Mouse (Mus musculus) MEL (cell line): ENCODE measurements at regions not wholly inside any gene's neighbourhood (a gene's known extent, or its start where the extent isn't known, plus 50 kb on each side); places are given as distances from the start of the nearest gene placed in this dataset.

Source experiments
- DNase-seq: peaks from one replicate; pipeline ENCODE4 v3.0.0; 2011; ENCODE audit warnings: low read depth, low spot score
- H3K27ac ChIP-seq: 2 replicates; pipeline ENCODE4 v1.5.1; 2012; ENCODE audit warnings: low read depth, mild to moderate bottlenecking, control low read depth, low read length, moderate library complexity; ENCODE audit not compliant: control insufficient read depth
- H3K27me3 ChIP-seq, 2 experiments: fragments of 150-350 bp in 1 of 2; sonication (generic) in 1 of 2; 2 replicates each; pipeline ENCODE4 v1.6.1; 2012; ENCODE audit warnings: low read length in 2 of 2, mild to moderate bottlenecking in 2 of 2, improper control_type of control experiment in 1 of 2, moderate library complexity in 1 of 2; ENCODE audit not compliant: insufficient read depth in 2 of 2, control insufficient read depth in 1 of 2
- H3K36me3 ChIP-seq, 2 experiments: 2 replicates each; pipeline ENCODE4 v1.6.1; 2012 to 2014; ENCODE audit warnings: low read length in 2 of 2, improper control_type of control experiment in 1 of 2, inconsistent platforms in 1 of 2, mild to moderate bottlenecking in 1 of 2; ENCODE audit not compliant: insufficient read depth in 2 of 2, control insufficient read depth in 1 of 2
- H3K4me1 ChIP-seq, 2 experiments: fragments of 150-350 bp in 1 of 2; sonication (generic) in 1 of 2; 2 replicates each; pipeline ENCODE4 v1.6.1; 2012; ENCODE audit warnings: low read length in 2 of 2, improper control_type of control experiment in 1 of 2, mild to moderate bottlenecking in 1 of 2; ENCODE audit not compliant: insufficient read depth in 2 of 2, control insufficient read depth in 1 of 2
- H3K4me3 ChIP-seq, 2 experiments: fragments of 150-350 bp in 1 of 2; sonication (generic) in 1 of 2; 2 replicates each; pipeline ENCODE4 v1.5.1; 2012; ENCODE audit warnings: low read depth in 2 of 2, low read length in 2 of 2, mild to moderate bottlenecking in 2 of 2, moderate library complexity in 2 of 2, control low read depth in 1 of 2, improper control_type of control experiment in 1 of 2; ENCODE audit not compliant: control insufficient read depth in 1 of 2, insufficient read depth in 1 of 2
- H3K79me2 ChIP-seq: 2 replicates; pipeline ENCODE4 v1.6.1; 2012; ENCODE audit warnings: mild to moderate bottlenecking, low read length, moderate library complexity; ENCODE audit not compliant: control insufficient read depth, poor library complexity, insufficient read depth
- H3K9ac ChIP-seq: 2 replicates; pipeline ENCODE4 v1.6.1; 2012; ENCODE audit warnings: low read depth, mild to moderate bottlenecking, control low read depth, low read length, moderate library complexity; ENCODE audit not compliant: control insufficient read depth, poor library complexity, severe bottlenecking
- H3K9me3 ChIP-seq: fragments of 150-350 bp; sonication (generic); replicated peaks from 2 replicates; pipeline ENCODE4 v1.6.1; 2012; ENCODE audit warnings: mild to moderate bottlenecking, low read length, improper control_type of control experiment, moderate library complexity; ENCODE audit not compliant: insufficient read depth
- E2F4 ChIP-seq: IDR thresholded peaks from 2 replicates; pipeline ENCODE4 v1.6.1; 2011; ENCODE audit warnings: low read depth, low read length, improper control_type of control experiment, borderline replicate concordance
- EP300 ChIP-seq, 2 experiments: IDR thresholded peaks; 2 replicates each; pipeline ENCODE4 v1.6.1; 2011; ENCODE audit warnings: improper control_type of control experiment in 2 of 2, low read length in 2 of 2, low read depth in 1 of 2, mild to moderate bottlenecking in 1 of 2
- ETS1 ChIP-seq: IDR thresholded peaks from 2 replicates; pipeline ENCODE4 v1.6.1; 2012; ENCODE audit warnings: low read depth, mild to moderate bottlenecking, inconsistent platforms, low read length, improper control_type of control experiment, moderate library complexity
- JUND ChIP-seq: IDR thresholded peaks from 2 replicates; pipeline ENCODE4 v1.6.1; 2011; ENCODE audit warnings: low read depth, mild to moderate bottlenecking, improper control_type of control experiment, low read length
- MAFK ChIP-seq: IDR thresholded peaks from 2 replicates; pipeline ENCODE4 v1.6.1; 2011; ENCODE audit warnings: low read depth, mild to moderate bottlenecking, low read length, improper control_type of control experiment, borderline replicate concordance
- MAX ChIP-seq: IDR thresholded peaks from 2 replicates; pipeline ENCODE4 v1.6.1; 2011; ENCODE audit warnings: low read length, improper control_type of control experiment
- MAZ ChIP-seq: IDR thresholded peaks from 2 replicates; pipeline ENCODE4 v1.6.1; 2012; ENCODE audit warnings: low read depth, mild to moderate bottlenecking, inconsistent platforms, low read length, improper control_type of control experiment
- NRF1 ChIP-seq: IDR thresholded peaks from 2 replicates; pipeline ENCODE4 v1.6.1; 2014; ENCODE audit warnings: low read depth, mild to moderate bottlenecking, inconsistent platforms, low read length, improper control_type of control experiment, moderate library complexity; ENCODE audit not compliant: poor library complexity, insufficient read depth, severe bottlenecking
- POLR2AphosphoS2 ChIP-seq: IDR thresholded peaks from 2 replicates; pipeline ENCODE4 v1.6.1; 2011; ENCODE audit warnings: low read length, improper control_type of control experiment
- POLR2AphosphoS5 ChIP-seq: IDR thresholded peaks from 2 replicates; pipeline ENCODE4 v1.6.1; 2012; ENCODE audit warnings: low read depth, borderline replicate concordance, mild to moderate bottlenecking, inconsistent platforms, low read length, moderate library complexity, mixed read lengths
- RAD21 ChIP-seq: IDR thresholded peaks from 2 replicates; pipeline ENCODE4 v1.6.1; 2011; ENCODE audit warnings: mild to moderate bottlenecking, low read depth, low read length, improper control_type of control experiment
- SMC3 ChIP-seq: IDR thresholded peaks from 2 replicates; pipeline ENCODE4 v1.6.1; 2011; ENCODE audit warnings: low read depth, low read length, improper control_type of control experiment
- TAL1 ChIP-seq: IDR thresholded peaks from 2 replicates; pipeline ENCODE4 v1.6.1; 2012; ENCODE audit warnings: mild to moderate bottlenecking, inconsistent platforms, low read length, moderate library complexity, mixed read lengths
- TBP ChIP-seq: IDR thresholded peaks from 2 replicates; pipeline ENCODE4 v1.8.0; 2011; ENCODE audit warnings: low read depth, low read length, improper control_type of control experiment
- UBTF ChIP-seq: IDR thresholded peaks from 2 replicates; pipeline ENCODE4 v1.6.1; 2012; ENCODE audit warnings: low read depth, mild to moderate bottlenecking, inconsistent platforms, low read length, improper control_type of control experiment, moderate library complexity, borderline replicate concordance; ENCODE audit not compliant: insufficient read depth
- ZC3H11A ChIP-seq: IDR thresholded peaks from 2 replicates; pipeline ENCODE4 v1.6.1; 2012; ENCODE audit warnings: low read depth, mild to moderate bottlenecking, inconsistent platforms, low read length, improper control_type of control experiment
- ZKSCAN1 ChIP-seq: IDR thresholded peaks from 2 replicates; pipeline ENCODE4 v1.6.1; 2012; ENCODE audit warnings: low read depth, mild to moderate bottlenecking, inconsistent platforms, low read length, improper control_type of control experiment, moderate library complexity
- ZMIZ1 ChIP-seq: IDR thresholded peaks from 2 replicates; pipeline ENCODE4 v1.6.1; 2012; ENCODE audit warnings: low read depth, mild to moderate bottlenecking, inconsistent platforms, low read length, improper control_type of control experiment, moderate library complexity

- Histone ChIP-seq H3K9ac (no peak overlapping the region), H3K27ac (no peak overlapping the region), H3K9me3 (no peaks in the 10 kb centered on the region), H3K4me3 (no peak overlapping the region), H3K27me3 (no peaks in the 10 kb centered on the region), H3K79me2 (no peaks in the 10 kb centered on the region), H3K4me1 (no peaks in the 10 kb centered on the region), H3K36me3 (no peaks in the 10 kb centered on the region)
- no peak for DNase-seq
- TF ChIP-seq MAX (no peak), MAZ (no peak), ZC3H11A (no peak)
These were observed 165.2 kb downstream of the Hunk start for GRCm38 (mm10) chr16:90551041-90551440.

- no peaks in the 10 kb centered on the region for H3K4me1 ChIP-seq
- no peaks in the 10 kb centered on the region for H3K36me3 ChIP-seq
- H3K79me2 ChIP-seq, result no peaks in the 10 kb centered on the region
- DNase-seq, result no peak
- TF ChIP-seq ZMIZ1 (no peak), MAFK (no peak), ZKSCAN1 (no peak), TBP (no peak), ETS1 (no peak), EP300 (IDR thresholded peaks at IDR 0.05; ENCODE audit: low read depth in 1 of 2, low read length in 2 of 2) (no peak), E2F4 (no peak), UBTF (no peak), RAD21 (no peak), SMC3 (no peak), TAL1 (no peak), MAX (no peak), POLR2AphosphoS5 (no peak), NRF1 (no peak), POLR2AphosphoS2 (no peak), JUND (no peak), MAZ (no peak)
- no peak overlapping the region for H3K27ac ChIP-seq
- H3K9me3 ChIP-seq, result no peaks in the 10 kb centered on the region
- no peaks in the 10 kb centered on the region for H3K27me3 ChIP-seq
- no peak overlapping the region for H3K9ac ChIP-seq
- H3K4me3 ChIP-seq, result no peak overlapping the region
These were observed 164.4 kb downstream of the Hunk start for GRCm38 (mm10) chr16:90550058-90550795.
